Mouse (Mus musculus): ENCODE data around the gene Dnah14. TPM values are rescaled to one million over a fixed set of nuclear protein-coding genes. Genes with fewer than 3 reads are reported as not detected.

Dnah14 gene
- polyA plus RNA-seq, 1 experiment from 2014 or later: 1.2 TPM

- DNase-seq (ENCODE audit: low spot score) (peak; percentile 59), ATAC-seq (ENCODE audit: low FRiP score, low TSS enrichment) (peak; percentile 36; the same call in 1 of the 2 replicates)
- no peak for TF ChIP-seq EP300 (optimal IDR thresholded peaks at IDR 0.05)
- no peak for TF ChIP-seq CTCF (IDR thresholded peaks at IDR 0.05; ENCODE audit: low read depth)
- Histone ChIP-seq H3K36me3 (ENCODE audit: control insufficient read depth, insufficient read depth, low read length) (no peaks in the 10 kb centered on the region), H3K9ac (ENCODE audit: low read length) (no peak overlapping the region), H3K4me3 (ENCODE audit: low read depth, low read length) (no peak overlapping the region), H3K4me1 (replicated peaks; ENCODE audit: control insufficient read depth, insufficient read depth) (0 out of 2 replicates have a peak, but pooled peaks cover 3% of the 10 kb centered on the region), H3K27me3 (ENCODE audit: control insufficient read depth, insufficient read depth, low read length) (no peaks in the 10 kb centered on the region), H3K9me3 (ENCODE audit: control insufficient read depth, low read length) (no peaks in the 10 kb centered on the region), H3K4me2 (replicated peaks; ENCODE audit: low read depth) (no peak overlapping the region), H3K27ac (replicated peaks) (peak overlapping the region; percentile 53; the same call in 1 of the 2 replicates)
- 49% methylated on average over 16 of the region's 16 CpGs for WGBS
Measured at GRCm38 (mm10) chr1:181862676-181863374, 286.5 kb downstream of the Dnah14 start.

DNA sequence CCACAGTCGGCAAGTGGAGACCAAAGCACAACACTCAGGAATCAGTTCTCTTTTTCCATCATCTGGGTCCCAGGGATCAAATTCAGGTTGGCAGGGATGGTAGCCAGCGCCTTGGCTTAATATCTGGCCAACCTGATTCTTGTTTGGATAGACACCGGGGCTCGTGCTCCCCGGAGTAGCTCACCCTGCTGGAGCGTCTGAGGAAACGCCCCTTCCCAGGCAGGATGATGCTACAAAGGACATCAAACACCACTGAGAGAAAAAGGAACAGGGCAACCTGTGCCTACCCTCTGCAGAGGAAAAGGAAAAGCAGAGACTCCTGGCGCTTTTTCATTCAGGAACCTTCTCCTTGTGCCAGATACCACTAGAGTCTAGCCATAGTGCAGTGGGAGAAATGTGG, 287.1 kb downstream of the Dnah14 start:
- Histone ChIP-seq H3K27ac (replicated peaks) (no peak overlapping the region), H3K9me3 (ENCODE audit: control insufficient read depth, low read length) (no peaks in the 10 kb centered on the region), H3K4me1 (replicated peaks; ENCODE audit: control insufficient read depth, insufficient read depth) (0 out of 2 replicates have a peak, but pooled peaks cover 3% of the 10 kb centered on the region), H3K36me3 (ENCODE audit: control insufficient read depth, insufficient read depth, low read length) (no peaks in the 10 kb centered on the region), H3K9ac (ENCODE audit: low read length) (no peak overlapping the region), H3K4me2 (replicated peaks; ENCODE audit: low read depth) (no peak overlapping the region), H3K4me3 (ENCODE audit: low read depth, low read length) (no peak overlapping the region), H3K27me3 (ENCODE audit: control insufficient read depth, insufficient read depth, low read length) (no peaks in the 10 kb centered on the region)
- no peak for DNase-seq (ENCODE audit: low spot score)
- no peak for ATAC-seq (ENCODE audit: low FRiP score, low TSS enrichment)
- TF ChIP-seq EP300 (optimal IDR thresholded peaks at IDR 0.05) (no peak), CTCF (IDR thresholded peaks at IDR 0.05; ENCODE audit: low read depth) (no peak)
- WGBS: 43% methylated on average over 8 of the region's 8 CpGs

Other genes with a start within 250 kb of the Dnah14 start
- gene Cnih3, start 223.9 kb upstream of the Dnah14 start, polyA plus RNA-seq (2015; fragmentation: Nextera tagmentation; extraction: Ambion mirVana): 0.27 and 0.31 TPM in 2 replicates
- not detected in 2 replicates for gene Ccdc121, start 65.1 kb upstream of the Dnah14 start, polyA plus RNA-seq (2015; fragmentation: Nextera tagmentation; extraction: Ambion mirVana)

Data from stomach, postnatal 0 days (tissue).